Mouse (Mus musculus): ENCODE measurements around the gene Prok2. TPM values are rescaled to one million over a fixed set of nuclear protein-coding genes. Genes with fewer than 3 reads are reported as not detected.
A peak's percentile ranks its signal among the peaks of the same experiment; 100 is the strongest.

Gene Prok2
- polyA plus RNA-seq, 1 experiment = 1.6 TPM

DNA sequence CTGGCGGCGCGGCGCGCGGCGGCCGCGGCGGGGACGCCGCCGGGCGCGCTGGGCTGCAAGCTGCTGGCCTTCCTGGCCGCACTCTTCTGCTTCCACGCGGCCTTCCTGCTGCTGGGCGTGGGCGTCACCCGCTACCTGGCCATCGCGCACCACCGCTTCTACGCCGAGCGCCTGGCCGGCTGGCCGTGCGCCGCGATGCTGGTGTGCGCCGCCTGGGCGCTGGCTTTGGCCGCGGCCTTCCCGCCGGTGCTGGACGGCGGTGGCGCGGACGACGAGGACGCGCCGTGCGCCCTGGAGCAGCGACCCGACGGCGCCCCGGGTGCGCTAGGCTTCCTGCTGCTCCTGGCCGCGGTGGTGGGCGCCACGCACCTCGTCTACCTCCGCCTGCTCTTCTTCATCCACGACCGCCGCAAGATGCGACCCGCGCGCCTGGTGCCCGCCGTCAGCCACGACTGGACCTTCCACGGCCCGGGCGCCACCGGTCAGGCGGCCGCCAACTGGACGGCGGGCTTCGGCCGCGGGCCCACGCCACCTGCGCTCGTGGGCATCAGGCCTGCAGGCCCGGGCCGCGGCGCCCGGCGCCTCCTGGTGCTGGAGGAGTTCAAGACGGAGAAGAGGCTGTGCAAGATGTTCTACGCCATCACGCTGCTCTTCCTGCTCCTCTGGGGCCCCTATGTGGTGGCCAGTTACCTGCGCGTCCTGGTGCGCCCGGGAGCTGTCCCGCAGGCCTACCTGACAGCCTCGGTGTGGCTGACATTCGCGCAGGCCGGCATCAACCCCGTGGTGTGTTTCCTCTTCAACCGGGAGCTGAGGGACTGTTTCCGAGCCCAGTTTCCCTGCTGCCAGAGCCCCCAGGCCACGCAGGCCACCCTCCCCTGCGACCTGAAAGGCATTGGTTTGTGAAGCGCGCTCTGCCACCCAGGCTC, 33.0 kb downstream of the Prok2 start:
- DNase-seq (ENCODE audit: extremely low spot score in 1 of 2, low spot score in 1 of 2) = peak in 1 of 2 experiments; percentile 24

- DNase-seq (ENCODE audit: extremely low spot score in 1 of 2, low spot score in 1 of 2) = peak in 1 of 2 experiments; percentile 49
These were observed 33.8 kb downstream of the Prok2 start, which contains the start of gene Gpr27 for GRCm38 (mm10) chr6:99692206-99692915. TSS of gene Gpr27 (plus strand) at chr6:99692679.

DNA sequence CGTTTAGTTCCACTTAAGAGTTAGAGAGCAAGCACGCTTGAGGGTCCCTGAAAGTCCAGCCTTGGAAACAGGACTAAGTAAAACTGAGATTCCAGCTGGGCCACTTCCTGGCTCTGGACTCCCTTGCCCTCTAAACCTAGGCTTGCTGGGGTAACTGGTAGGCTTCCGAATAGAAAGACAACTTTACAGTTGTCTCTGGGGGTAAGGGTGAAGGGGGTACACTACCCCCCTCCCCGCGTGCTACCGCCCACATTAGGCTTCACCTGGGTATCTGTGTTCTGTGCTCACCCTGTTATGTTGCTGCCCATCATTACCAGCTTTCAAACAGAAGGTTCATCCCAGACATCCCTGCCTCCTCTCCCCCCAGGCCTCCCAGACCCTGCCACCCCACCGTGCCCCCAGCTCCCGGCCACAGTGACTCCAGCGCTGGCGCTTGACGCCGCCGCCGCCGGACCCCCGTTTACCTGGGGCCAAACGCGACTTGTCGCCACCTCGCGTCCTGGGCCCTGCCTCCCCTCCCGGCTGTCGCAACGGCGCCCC, 34.5 kb downstream of the Prok2 start:
- no peak for DNase-seq (ENCODE audit: extremely low spot score in 1 of 2, low spot score in 1 of 2)

DNA sequence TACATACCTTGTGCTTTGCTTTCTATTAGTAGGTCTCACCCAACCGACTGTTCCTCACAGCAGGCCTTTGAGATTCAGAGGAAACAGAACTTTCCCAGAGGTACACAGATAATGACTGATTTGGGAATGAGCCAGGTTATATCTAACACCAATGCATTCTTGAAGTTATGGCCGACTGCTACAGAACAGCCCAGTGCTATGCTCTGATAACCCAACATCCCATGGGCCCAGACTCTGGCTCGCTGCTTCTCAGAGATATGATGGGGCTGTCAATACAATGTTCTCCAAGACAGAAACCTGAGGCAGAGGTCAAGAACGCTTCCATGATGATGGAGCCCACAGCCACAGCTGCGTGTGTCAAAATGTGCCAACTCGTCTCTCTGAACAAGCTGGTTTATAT, 37.7 kb downstream of the Prok2 start:
- DNase-seq (ENCODE audit: extremely low spot score in 1 of 2, low spot score in 1 of 2) = no peak

- DNase-seq (ENCODE audit: extremely low spot score in 1 of 2, low spot score in 1 of 2) = no peak
These were observed 41.3 kb downstream of the Prok2 start for GRCm38 (mm10) chr6:99684899-99685298.

- DNase-seq (ENCODE audit: extremely low spot score in 1 of 2, low spot score in 1 of 2) = no peak
These were observed 42.2 kb downstream of the Prok2 start for GRCm38 (mm10) chr6:99683974-99684373.

DNA sequence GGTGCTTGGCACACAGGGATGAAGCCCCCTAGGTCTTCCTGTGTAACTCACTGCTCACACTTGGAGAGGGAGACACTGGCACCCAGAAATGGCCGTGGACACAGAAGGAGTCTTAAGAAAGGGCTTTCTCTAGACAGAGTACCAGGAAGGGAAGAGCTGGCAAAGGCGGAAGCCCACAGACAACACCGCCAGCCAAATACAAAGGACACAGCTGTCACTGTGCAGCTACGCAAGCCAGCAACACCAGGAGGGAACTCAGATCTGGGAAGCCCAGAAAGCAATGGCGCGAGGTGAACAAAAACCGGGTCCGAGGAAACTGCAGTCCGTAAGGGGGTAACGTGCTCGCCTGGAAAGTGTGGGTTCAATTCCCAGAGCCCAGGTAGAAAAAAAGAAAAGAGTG, 48.1 kb downstream of the Prok2 start:
- DNase-seq (ENCODE audit: extremely low spot score in 1 of 2, low spot score in 1 of 2) = no peak

GRCm38 (mm10) chr6:99677325-99677724, 48.9 kb downstream of the Prok2 start:
- no peak for DNase-seq (ENCODE audit: extremely low spot score in 1 of 2, low spot score in 1 of 2)

- DNase-seq (ENCODE audit: extremely low spot score in 1 of 2, low spot score in 1 of 2) = no peak
These were observed 51.7 kb downstream of the Prok2 start for GRCm38 (mm10) chr6:99674482-99674881.

DNA sequence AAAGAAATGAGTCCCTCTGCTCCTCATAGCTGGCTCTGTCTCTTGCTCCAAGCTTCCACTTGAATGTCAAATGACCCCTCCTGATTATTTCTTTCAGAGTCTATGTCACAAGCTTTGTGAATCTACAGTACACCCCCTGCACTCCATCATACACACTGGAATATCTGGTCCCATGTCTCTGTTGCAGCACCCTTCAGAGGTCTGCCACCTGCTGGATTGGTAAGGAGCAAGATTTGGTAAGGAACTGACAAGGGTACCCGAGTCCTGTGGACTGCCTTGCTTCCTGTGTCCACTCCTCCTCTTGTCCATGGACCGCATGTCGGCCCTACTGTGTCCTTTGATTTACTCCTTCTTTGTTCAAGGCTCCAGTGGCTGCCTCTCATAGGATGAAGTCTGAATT, 54.4 kb downstream of the Prok2 start:
- no peak for DNase-seq (ENCODE audit: extremely low spot score in 1 of 2, low spot score in 1 of 2)

DNA sequence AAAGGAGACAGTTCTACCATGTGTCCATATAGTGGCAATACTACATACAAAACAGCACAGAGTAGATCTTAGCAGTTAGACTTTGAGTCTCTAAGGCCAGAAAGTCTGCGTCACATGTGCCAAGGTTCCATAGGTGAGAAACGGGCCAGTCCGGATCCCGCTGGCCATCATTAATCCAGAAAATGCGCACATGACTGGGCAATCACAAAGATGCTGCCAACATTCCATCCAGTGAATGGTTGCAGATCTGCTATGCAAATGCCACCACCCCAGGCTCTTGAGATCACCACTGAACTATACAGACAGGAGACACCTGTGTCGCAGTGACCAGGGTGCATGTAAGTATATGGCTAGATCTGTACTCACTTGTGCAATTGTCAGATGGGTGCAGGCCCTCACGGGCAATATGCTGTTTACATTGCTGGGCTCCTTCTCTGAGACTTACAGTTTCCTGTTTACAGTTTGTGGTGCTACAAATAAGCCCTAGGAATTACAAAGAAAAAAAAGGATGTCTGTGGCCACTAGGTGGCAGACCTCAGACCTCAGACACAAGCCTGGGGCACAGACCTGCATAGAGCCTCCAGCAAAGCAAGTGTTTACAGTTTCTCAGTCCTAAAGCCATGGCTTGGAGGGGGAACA, 55.6 kb downstream of the Prok2 start:
- peak; percentile 52 to 80 for DNase-seq (ENCODE audit: extremely low spot score in 1 of 2, low spot score in 1 of 2)

DNA sequence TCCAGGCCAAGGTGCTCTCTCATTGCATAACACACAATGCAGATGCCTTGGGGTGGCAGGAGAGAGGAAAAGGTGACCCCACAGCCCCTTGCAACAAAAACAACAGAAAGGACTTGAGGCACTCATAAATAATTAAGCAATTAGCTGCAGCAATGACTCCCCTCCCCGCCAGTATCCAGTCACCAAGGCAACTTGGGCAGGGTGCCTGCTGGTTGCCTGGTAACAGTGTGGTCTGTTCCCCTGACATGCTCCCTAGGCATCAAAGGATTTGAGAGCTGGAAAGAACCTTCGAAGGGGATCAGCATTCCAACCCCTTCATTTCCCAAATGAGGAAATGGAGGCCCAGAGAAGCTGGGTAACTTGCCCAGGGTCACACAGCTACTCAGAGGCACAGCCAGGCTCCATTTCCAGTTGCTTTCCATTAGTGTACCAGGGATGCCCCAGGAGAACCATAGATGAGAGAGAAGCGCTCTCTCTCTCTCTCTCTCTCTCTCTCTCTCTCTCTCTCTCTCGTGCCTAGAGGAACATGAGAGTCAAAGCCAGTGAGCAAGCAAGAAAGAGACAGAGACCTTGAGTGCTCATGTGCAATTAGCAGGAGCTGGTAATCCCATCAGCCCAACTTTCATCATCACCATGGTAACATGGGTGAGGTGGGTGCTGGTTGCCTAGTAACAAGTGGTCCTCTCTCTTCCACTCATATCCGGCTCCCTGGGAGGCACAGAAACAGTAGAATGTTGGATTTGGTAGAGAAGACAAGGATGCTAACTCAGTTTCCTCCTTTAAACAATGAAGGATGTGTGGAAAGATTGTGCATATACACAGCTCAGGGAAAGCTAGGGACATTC, 56.5 kb downstream of the Prok2 start:
- DNase-seq (ENCODE audit: extremely low spot score in 1 of 2, low spot score in 1 of 2) = peak; percentile 69 to 82

GRCm38 (mm10) chr6:99667290-99667689, 58.9 kb downstream of the Prok2 start:
- no peak for DNase-seq (ENCODE audit: extremely low spot score in 1 of 2, low spot score in 1 of 2)

DNA sequence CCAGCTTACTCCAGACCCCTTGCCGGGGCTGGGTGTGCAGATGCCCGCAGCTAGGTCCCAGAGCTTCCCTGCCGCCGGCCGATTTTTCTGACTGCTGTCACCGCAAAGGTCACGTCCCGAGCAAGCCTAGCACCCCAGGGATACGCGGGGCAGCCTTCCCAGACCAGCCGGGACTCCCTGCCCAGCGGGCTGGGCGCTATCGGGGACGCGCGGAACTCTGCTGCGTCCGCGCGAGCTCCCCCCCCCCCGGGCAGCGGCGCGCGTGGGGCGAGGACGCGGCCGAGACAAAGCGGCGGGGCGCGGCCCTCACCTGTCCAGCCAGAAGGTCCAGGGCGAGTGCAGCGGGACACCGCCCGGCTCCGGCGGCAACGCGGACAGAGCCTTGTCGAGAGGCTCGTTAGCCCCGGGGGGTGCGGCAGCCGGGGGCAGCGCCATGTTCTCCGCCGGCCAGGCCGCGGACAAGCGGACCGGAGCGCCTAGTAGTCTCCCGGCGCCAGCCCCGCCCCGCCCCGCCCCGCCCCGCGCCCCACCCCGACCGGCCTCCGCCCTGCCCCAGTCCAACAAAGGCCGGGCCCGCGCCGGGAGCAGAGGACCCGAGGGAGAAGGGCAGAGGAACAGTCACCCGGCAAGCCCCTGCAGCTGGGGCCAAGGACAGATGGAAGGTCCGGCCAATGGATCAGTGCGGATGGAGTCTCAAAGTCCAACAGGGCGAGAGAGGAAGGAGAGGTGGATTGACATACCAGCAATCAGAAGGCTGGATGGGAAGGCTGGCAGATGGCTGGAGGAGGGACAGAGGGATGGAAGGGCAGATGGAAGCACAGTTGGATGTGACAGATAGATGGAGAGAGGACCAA, 59.6 kb downstream of the Prok2 start, which contains the start of the genes Eif4e3 and Gm20696:
Gene Eif4e3 (minus strand): TSS at position 454 of the 854 bp plus-strand sequence.
Gene Gm20696 (minus strand): TSS at position 480 of the 854 bp plus-strand sequence.
- no peak for DNase-seq (ENCODE audit: extremely low spot score in 1 of 2, low spot score in 1 of 2)

GRCm38 (mm10) chr6:99665457-99666317, 60.5 kb downstream of the Prok2 start:
- DNase-seq (ENCODE audit: extremely low spot score in 1 of 2, low spot score in 1 of 2) = no peak

DNA sequence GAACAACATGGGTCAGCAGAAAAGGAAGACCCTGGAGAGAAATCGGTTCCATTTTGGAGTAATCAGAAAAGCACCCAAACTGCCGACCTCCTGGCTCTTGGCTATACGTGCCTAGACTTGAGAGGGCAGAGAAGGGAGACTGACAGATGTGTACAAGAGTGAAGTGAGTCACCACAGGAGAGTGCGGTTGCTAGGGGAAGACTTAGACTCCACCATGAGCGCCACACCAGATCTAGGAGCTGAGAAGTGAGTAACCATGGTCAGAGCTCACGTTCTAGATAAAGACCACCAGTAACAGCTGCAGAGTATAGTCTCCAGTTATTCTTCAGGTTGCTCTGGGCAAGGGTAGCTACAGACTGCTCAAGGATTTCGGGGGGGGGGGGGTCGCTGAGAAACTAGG, 63.0 kb downstream of the Prok2 start:
- DNase-seq (ENCODE audit: extremely low spot score in 1 of 2, low spot score in 1 of 2) = no peak
